Mouse (Mus musculus): Measurements from ENCODE around the gene Pcx.
"Not testable (repeated sequence)": the region's sequence is repeated elsewhere in the genome, so short reads cannot be mapped to it uniquely, and the experiment has no call there.

Pcx gene

GRCm38 (mm10) chr19:4586783-4587182 is 76.5 kb downstream of the Pcx start:
- DNase-seq (ENCODE audit: low spot score): not testable (repeated sequence)

- no peak for DNase-seq (ENCODE audit: low spot score)
Observed at GRCm38 (mm10) chr19:4587426-4587825, 77.2 kb downstream of the Pcx start.

GRCm38 (mm10) chr19:4588430-4588829 is 78.2 kb downstream of the Pcx start:
- DNase-seq (ENCODE audit: low spot score): no peak

DNA sequence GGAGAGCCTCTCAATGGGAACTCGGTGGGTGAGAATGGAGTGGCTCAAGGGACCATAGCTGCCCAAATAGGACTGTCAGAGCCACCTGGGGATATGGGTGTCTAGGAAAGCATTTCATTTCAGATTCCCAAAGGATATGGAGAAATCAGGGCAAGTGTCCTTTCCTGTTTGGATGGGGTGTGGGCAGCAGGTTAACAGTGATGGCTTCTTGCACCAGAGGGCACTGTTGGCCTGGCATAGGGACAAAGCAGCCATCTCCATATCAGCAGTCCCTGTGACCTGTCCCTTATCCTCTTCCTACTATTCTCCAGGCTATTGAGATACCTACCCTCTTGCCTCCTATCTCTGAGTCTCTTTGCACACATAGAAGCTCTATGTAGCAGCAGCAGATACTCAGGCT is 78.8 kb downstream of the Pcx start:
- DNase-seq (ENCODE audit: low spot score): no peak

DNA sequence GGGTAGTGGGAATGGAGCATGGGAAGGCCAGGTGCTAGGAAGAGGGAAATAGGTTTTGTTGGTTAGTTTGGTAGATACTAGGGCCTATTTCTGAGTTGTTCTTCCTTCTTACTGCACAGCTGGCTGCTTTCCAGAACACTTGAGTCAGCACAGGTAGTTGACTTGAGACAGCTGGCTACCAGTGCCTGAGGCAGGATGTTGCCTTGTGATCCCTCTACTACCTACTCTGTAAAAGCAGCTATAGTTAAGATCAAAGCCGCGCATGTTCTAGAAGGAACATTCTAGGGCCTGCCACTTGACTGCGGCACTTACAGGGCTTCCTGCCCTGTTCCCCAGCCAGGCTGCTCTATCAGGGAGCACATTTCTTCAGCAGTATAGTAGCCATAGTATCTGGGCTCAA is 79.8 kb downstream of the Pcx start:
- peak; percentile 22 for DNase-seq (ENCODE audit: low spot score)

DNA sequence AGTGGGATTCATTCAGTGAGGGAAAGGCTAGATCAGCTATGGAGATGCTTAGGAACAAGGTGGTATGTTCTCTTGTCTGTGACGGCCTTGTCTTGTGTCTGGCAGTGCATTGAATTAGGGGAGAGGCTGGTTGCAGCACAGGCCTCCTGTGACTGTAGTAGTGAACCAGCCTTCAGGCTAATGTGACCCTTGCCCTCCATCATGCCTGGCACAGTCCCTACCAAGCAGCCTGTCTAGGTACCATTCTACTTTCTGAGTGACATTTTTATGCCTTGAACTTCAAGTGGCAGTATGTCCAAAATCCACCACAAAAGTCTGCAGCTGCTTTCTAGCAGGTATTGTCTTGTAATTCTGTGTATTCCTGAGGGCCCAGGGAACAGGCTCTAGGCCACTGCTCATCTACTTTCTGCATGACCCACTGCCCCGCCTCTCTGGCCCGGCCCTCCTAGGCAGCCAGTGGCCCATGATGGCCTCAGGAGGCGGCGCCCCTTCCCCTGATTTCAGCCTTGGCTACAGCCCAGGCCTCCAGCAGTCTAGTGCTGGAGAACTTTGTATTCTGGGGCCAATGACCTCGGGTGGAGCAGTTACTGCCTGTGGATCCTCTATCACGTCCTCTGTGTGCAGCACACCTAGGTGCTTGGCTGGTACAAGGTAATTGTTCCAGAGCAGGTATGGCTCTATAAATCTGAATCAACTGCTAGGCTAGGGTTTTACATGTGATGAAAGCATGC is 83.7 kb downstream of the Pcx start:
- DNase-seq (ENCODE audit: low spot score): no peak

DNA sequence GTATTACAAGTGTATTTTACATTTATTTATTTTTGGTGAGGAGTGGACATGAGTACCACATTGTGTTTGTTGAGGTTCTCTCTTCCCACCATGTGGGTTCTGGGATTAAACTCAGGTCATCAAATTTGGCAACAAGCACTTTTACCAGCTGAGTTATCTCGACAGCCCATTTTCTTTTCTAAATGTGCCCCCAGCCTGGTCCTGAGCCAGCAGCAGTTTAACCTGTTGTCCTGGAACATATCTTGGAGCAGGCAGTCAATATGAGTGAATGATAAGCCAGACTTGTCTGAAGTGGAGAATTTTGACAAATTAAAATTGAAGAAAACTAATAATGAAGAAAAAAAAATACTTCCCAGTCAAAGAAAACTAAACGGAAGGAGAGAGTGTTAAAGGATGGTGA is 85.8 kb downstream of the Pcx start:
- no peak for DNase-seq (ENCODE audit: low spot score)

DNA sequence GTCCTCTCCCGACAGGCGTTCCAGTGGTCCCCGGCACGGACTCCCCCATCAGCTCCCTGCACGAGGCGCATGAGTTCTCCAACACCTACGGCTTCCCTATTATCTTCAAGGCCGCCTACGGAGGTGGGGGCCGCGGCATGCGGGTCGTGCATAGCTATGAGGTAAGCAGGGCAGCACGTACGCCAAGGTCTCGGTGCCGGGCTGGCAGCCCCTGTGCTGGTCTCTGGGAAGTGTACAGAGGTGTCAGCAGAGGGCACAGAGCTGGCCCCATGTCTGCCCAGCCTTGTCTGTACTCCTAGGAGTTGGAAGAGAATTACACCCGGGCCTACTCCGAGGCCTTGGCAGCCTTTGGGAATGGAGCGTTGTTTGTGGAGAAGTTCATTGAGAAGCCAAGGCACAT is 92.2 kb downstream of the Pcx start:
- DNase-seq (ENCODE audit: low spot score): no peak

DNA sequence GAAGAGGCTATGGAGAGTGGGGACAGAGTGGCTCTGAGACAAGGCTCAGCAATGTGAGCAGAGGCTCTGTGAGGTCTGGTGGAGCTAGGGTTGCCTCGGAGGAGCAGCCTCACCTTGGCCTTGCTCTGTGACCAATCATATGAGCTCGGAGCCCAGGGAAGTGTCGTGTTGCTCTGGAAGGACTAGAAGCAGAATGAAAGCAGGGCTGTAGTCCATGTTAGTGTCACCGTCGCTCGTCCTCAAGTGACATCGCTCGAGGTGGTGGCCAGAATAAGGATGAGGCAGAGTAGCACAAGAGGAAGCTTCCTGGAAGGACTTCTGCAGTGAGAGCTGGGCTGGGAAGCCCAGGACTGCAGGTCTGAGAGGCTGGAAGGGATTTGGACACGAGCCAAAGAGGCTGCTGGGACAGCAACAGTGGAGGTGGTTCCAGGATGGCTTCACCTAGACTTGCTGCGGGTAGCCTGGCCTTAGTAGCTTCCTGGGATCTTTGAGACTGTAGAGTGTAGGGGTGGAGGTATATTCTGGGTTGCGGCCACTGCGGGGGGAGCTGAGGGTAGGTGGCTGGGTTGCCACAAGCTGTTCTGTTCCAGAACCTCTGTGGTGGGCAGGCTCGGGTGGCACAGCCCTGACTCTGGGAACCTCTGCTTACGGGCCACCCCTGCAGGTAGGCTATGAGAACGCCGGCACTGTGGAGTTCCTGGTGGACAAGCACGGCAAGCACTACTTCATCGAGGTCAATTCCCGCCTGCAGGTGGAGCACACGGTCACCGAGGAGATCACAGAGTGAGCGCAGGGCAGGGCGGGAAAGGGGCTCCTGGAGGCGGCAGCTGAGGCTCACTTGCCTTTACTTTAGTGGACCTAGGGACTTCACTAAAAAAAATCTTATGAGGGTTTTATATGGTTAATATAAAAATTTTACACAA is 93.8 kb downstream of the Pcx start:
- DNase-seq (ENCODE audit: low spot score): no peak

DNA sequence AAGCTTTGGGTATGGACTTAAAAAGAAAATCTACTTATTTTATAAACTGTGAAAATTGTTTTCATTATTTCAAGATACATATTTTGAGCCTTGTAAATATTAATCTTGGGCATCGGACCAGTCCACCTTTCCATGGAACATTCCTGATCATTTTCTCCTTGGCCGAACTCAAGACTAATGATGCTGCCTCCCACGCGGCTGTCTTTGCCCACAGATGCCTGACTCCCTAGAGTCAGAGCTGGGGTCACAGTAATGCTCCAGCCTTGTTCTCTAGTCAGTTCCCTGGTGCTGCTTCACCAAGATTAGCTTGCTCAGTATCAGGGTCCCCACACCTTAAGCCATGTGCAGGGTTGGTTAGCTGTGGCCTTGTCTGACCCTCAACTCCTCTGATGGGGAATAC is 95.4 kb downstream of the Pcx start:
- no peak for DNase-seq (ENCODE audit: low spot score)

DNA sequence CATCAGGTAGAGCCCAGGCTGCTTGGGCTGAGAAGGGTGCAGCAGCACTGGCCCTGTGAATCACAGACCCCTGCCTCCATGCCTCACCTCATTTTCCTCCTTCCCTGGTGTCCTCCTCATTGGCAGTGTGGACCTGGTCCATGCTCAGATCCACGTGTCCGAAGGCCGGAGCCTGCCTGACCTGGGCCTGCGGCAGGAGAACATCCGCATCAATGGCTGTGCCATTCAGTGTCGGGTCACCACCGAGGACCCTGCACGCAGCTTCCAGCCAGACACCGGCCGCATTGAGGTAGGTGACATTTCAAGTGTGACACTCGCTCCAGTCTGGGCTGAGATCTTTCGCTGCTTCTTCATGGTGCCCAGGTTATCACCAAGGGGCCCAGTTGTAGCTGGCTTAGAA is 97.1 kb downstream of the Pcx start:
- DNase-seq (ENCODE audit: low spot score): no peak

DNA sequence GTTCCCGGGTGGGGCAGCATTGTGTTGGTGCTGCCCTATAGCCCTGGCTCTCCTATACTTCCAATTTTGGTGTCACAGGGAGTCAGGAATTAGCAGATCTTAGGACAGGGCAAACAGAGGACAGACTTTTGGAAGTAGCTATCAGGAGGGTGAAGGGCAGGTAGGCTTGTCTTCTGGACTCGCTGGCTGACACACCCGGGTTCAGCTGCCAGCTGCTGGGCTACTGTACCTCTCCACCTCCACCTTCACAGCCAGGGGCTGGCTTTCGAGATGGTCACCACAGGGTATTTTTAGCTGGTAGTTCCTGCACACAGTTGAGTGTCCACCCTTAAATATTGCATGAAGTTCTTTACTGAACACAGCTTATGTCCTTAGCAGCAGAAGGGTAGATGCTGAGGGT is 98.2 kb downstream of the Pcx start:
- no peak for DNase-seq (ENCODE audit: low spot score)

- DNase-seq (ENCODE audit: low spot score): no peak
Observed at GRCm38 (mm10) chr19:4610109-4610508, 99.8 kb downstream of the Pcx start.

- no peak for DNase-seq (ENCODE audit: low spot score)
Observed at GRCm38 (mm10) chr19:4612181-4612961, 102.1 kb downstream of the Pcx start.

- DNase-seq (ENCODE audit: low spot score): no peak
Observed at GRCm38 (mm10) chr19:4613464-4614304, 103.4 kb downstream of the Pcx start.

DNA sequence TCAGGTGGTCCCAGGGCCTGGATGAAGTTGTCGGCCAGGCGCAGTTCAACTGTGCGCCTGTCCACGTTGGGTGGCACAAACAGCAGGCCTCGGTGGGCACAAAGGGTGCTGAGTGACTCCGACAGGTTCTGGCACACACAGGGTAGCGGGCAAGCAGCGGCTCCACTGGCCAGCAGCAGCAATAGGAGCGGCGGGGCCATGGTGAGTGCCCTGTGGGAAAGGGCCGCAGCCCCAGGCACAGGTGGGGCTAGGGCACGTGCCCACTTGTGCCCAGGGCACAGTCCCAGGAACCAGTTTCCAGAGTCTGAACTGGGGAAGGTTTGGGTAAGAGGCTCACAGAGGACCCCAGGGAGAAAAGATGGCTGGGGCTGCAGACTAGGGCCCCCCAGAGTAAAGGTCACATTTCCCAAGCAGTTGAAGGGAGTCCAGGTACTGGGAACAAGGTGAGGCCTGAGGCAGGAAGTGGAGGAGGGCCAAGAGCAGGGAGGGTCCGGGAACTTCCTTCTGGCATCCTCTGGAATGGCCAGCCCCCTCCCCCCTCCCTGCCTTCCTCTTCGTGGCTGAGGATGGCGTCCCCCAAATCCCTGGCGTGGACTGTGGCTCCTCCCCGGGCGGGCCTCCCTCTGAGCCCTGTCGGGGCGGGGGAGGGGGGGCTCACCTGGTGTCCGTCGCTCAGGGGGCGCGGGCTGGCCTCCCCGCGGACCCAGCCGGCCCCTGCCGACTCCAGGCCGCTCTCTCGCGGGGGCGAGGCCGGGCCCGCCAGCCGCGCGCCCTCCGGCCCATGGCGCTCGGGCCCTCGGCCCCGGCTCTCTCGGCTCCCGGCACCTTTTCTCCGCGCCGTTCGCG is 104.3 kb downstream of the Pcx start:
- no peak for DNase-seq (ENCODE audit: low spot score)

DNA sequence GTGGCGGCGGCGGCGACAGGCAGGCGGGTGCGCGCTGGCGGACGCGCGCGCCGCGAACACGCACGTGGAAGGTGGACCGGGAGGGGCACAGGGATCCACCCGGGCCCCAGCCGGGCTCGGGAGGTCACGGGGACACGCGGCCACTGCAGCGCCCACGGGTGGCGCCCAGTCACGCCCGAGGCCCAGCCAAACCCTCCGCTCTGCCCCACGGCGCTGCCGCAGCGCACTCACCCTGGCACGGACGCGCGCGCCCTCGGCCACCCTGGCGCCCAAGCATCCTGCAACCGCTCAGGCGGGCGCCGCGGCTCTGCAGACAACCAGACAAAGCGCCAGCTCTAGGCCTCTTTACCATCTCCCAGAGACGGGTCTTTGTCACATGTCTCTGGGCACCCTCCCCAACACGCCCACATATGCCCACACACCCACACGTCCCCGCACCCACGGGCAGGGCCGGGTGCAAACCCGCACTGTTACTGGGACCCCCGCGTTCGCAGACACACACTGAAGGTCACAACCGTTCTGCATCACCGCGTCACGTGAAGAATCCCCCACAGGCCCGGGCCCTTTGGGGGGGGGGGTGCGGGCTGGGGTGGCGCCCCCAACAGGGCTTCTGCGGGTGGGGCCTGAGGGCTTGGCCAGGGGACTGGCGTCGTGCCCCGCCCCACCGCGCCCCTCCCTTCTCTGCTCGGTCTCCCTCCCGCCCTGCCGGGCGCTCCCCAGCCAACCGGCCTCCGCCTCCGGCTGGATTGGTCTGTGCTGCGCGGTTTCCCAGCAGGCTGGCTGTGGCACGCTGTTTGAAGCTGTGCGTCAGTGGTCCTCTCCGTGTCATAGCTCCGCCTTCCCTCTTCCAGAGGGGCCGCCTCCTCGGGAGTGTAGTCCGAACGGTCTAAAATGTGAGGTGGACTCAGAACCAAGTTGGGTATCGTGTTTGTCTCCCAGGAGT is 105.2 kb downstream of the Pcx start, which contains the start of gene Lrfn4:
TSS of gene Lrfn4 (minus strand) at position 517 of the 943 bp plus-strand sequence.
- peak; percentile 19 for DNase-seq (ENCODE audit: low spot score)

GRCm38 (mm10) chr19:4616546-4616945 is 106.3 kb downstream of the Pcx start:
- no peak for DNase-seq (ENCODE audit: low spot score)

DNA sequence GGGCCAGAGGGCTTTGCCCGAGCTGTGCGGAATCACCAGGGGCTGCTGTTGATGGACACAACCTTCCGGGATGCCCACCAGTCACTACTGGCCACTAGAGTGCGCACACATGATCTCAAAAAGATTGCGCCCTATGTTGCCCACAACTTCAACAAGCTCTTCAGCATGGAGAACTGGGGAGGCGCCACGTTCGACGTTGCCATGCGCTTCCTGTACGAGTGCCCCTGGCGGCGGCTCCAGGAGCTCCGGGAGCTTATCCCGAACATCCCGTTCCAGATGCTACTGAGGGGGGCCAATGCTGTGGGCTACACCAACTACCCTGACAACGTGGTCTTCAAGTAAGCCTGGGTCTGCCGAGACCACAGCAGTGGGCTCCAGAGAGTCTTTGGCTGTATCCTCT is 107.9 kb downstream of the Pcx start:
- no peak for DNase-seq (ENCODE audit: low spot score)
